Mouse (Mus musculus): ENCODE results near the gene Xrra1. TPM values are rescaled to one million over a fixed set of nuclear protein-coding genes. Genes with fewer than 3 reads are reported as not detected.

The Xrra1 gene
- 6.9 TPM for polyA plus RNA-seq (2014; fragmentation: Illumina TruSeq; extraction: RNeasy Lipid Tissue Mini Kit (QIAGEN cat#74804); ENCODE audit: low read depth, low replicate concordance)

DNA sequence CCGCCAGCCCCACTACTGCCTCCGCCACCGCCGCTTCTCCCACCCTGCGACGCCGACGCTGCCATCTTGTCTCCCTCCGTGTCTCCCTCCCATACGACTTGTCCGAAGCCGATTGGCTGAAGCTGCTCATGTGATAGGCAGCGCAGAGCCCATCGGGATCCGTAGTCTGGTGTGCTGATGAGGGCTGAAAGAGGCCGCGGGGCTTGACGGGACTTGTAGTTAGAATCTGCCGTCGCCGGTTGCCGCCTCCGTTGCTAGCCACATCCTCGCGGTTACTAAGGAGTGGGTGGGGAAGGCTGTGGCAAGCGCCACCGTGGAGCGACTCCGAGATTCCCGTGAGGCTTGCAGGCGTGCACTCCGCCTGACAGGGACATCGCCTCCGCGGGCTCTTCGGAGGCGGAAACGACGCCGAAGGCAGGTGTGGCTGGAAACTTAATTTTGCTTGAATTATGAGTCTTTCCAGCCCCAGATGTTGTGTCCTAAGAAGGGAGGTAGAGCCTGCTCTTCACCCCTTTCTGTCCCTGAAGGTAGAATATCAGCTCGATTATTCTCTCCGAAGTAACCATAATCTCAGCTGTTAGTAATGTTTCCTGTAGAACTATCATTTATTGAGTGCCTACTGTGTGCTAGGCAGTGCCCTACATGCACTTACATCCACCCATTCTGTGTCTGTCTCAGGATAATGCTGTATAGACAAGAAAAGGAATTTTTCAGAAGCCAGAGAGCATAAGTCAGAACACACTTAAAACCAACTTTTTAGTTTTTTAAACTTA is at the start of gene Xrra1:
Xrra1 (plus strand) TSS at position 304 of the 773 bp plus-strand sequence.

GRCm38 (mm10) chr7:99828083-99828570 is 30.8 kb upstream of the Xrra1 start, which contains the start of gene Neu3:
Gene Neu3 (minus strand): TSS chr7:99828417.

DNA sequence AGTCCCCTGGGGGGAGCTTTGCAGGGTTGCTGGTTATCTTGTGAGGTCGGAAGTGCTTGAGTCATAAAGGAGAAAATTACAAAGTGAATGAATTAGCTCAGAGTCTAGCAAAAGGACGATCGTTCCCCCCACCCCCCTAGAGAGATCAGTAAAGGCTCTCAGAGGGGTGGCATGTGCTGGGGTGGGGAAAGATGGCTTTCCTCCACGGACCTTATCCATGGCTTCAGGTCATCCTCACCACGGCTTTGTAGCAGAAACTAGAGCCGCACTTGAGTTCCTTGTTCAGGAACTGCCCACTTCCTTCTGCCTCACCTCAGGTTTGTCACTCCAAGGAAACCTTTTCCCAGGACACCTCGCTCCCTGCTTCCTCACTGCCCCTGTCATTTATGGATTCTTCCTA is 4.4 kb downstream of the Xrra1 start, which contains the start of gene Spcs2:
Spcs2 (minus strand) TSS at position 101 of the 400 bp plus-strand sequence.

Other genes starting within 250 kb of the Xrra1 start
- 2.6 TPM for gene Tpbgl, start 232.0 kb upstream of the Xrra1 start, polyA plus RNA-seq (2014; fragmentation: Illumina TruSeq; extraction: RNeasy Lipid Tissue Mini Kit (QIAGEN cat#74804); ENCODE audit: low read depth, low replicate concordance)
- 45.8 TPM for gene Slco2b1, start 147.8 kb upstream of the Xrra1 start, polyA plus RNA-seq (2014; fragmentation: Illumina TruSeq; extraction: RNeasy Lipid Tissue Mini Kit (QIAGEN cat#74804); ENCODE audit: low read depth, low replicate concordance)
- gene Olfr520, start 128.8 kb upstream of the Xrra1 start, polyA plus RNA-seq (2014; fragmentation: Illumina TruSeq; extraction: RNeasy Lipid Tissue Mini Kit (QIAGEN cat#74804); ENCODE audit: low read depth, low replicate concordance), result not detected
- not detected for gene Olfr521, start 95.6 kb upstream of the Xrra1 start, polyA plus RNA-seq (2014; fragmentation: Illumina TruSeq; extraction: RNeasy Lipid Tissue Mini Kit (QIAGEN cat#74804); ENCODE audit: low read depth, low replicate concordance)
- 5.4 TPM for gene Neu3, start 30.7 kb upstream of the Xrra1 start, polyA plus RNA-seq (2014; fragmentation: Illumina TruSeq; extraction: RNeasy Lipid Tissue Mini Kit (QIAGEN cat#74804); ENCODE audit: low read depth, low replicate concordance)
- gene Spcs2, start 4.3 kb downstream of the Xrra1 start, polyA plus RNA-seq (2014; fragmentation: Illumina TruSeq; extraction: RNeasy Lipid Tissue Mini Kit (QIAGEN cat#74804); ENCODE audit: low read depth, low replicate concordance), result 215 TPM
- gene Rnf169, start 121.3 kb downstream of the Xrra1 start, polyA plus RNA-seq (2014; fragmentation: Illumina TruSeq; extraction: RNeasy Lipid Tissue Mini Kit (QIAGEN cat#74804); ENCODE audit: low read depth, low replicate concordance), result 8.0 TPM
- 3.9 TPM for gene Chrdl2, start 147.1 kb downstream of the Xrra1 start, polyA plus RNA-seq (2014; fragmentation: Illumina TruSeq; extraction: RNeasy Lipid Tissue Mini Kit (QIAGEN cat#74804); ENCODE audit: low read depth, low replicate concordance)

Data from adipose tissue, adult 10 weeks (tissue).